Comparison of ENCODE assay signal across 13 mouse cellular contexts in the genomic region with DNA sequence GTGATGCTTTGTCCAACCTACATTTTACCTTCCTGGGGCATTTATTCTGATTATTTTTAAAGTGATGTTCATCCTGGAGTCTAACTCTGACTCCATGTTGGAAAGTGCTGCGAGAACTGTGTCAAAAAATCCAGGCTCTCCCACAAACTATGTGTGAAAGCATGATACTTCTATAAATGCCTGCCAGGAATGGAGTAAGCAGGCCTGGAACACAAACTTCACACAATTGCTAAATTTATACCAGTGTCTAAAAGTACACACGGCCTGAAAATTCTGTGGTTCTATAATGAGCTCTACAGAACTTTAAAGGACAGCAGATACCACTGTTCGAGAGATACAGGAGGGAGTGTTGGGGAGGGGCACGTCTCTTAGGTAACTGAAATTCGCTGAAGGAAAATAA.
"Had no signal": no experiment of that assay in that cellular context is flagged by ENCODE, and none has a peak within 500 bp of the region (broad histone marks: within the 10 kb centered on the region; RNA-seq: fewer than 3 reads in every experiment).

No protein-coding gene starts in this region.

- H3K4me2 ChIP-seq: kidney, embryonic 15.5 days; limb, embryonic 13.5 days; midbrain, embryonic 13.5 days; neural tube, embryonic 15.5 days had no signal

- H3K27ac ChIP-seq: kidney, embryonic 15.5 days; limb, embryonic 13.5 days; liver, embryonic 14.5 days; midbrain, embryonic 13.5 days; neural tube, embryonic 15.5 days had no signal

- H3K36me3 ChIP-seq: kidney, embryonic 15.5 days; limb, embryonic 13.5 days; midbrain, embryonic 13.5 days; neural tube, embryonic 15.5 days had no signal

- ATAC-seq: intestine, embryonic 16.5 days; midbrain, embryonic 13.5 days had no signal

- H3K9me3 ChIP-seq: kidney, embryonic 15.5 days; limb, embryonic 13.5 days; midbrain, embryonic 13.5 days; neural tube, embryonic 15.5 days had no signal

- H3K4me3 ChIP-seq: kidney, embryonic 15.5 days; limb, embryonic 13.5 days; midbrain, embryonic 13.5 days; myocyte; neural tube, embryonic 15.5 days had no signal

- DNase-seq: kidney, adult 2 months; kidney, postnatal 14 days; lung, adult 18-20 months; spleen, adult 18-20 months; thymus, adult 2 months; thymus, postnatal 25 days had no signal

- H3K27me3 ChIP-seq: kidney, embryonic 15.5 days; limb, embryonic 13.5 days; midbrain, embryonic 13.5 days; neural tube, embryonic 15.5 days had no signal

- H3K9ac ChIP-seq: kidney, embryonic 15.5 days; limb, embryonic 13.5 days; liver, embryonic 14.5 days; midbrain, embryonic 13.5 days; neural tube, embryonic 15.5 days had no signal

- H3K4me1 ChIP-seq: kidney, embryonic 15.5 days; limb, embryonic 13.5 days; midbrain, embryonic 13.5 days; neural tube, embryonic 15.5 days had no signal
